Mouse (Mus musculus) gastrocnemius, adult 2 months (tissue): ENCODE results near the gene Slc8a1. TPM values are rescaled to one million over a fixed set of nuclear protein-coding genes. Genes with fewer than 3 reads are reported as not detected.

Source experiments
- DNase-seq: peaks from one replicate; pipeline ENCODE4 v3.0.0; 2022
- H3K27ac ChIP-seq: fragments of 200-600 bp; 2 replicates; pipeline ENCODE4 v1.8.1; 2022; ENCODE audit warnings: mild to moderate bottlenecking
- H3K4me3 ChIP-seq: fragments of 200-600 bp; 2 replicates; pipeline ENCODE4 v1.8.1; 2022; ENCODE audit warnings: mild to moderate bottlenecking, moderate library complexity
- CTCF ChIP-seq: fragments of 200-600 bp; IDR thresholded peaks from 2 replicates; pipeline ENCODE4 v1.8.1; 2022; ENCODE audit warnings: antibody characterized with exemption, mild to moderate bottlenecking, moderate library complexity
- intact Hi-C: fragments of 180-260 bp; cut with DNase I; formaldehyde crosslinking; loops from one replicate; pipeline ENCODE4 v1.15.1; 2025
- total RNA-seq, 2 experiments: library from RNA; stranded (reverse); gene quantifications; 2 replicates each; pipeline ENCODE4 v1.2.3; 2021

Slc8a1 gene
- total RNA-seq, 2 experiments from 2014 or later = 15.9 to 19.9 TPM

GRCm38 (mm10) chr17:81589791-81590190 lies 148.4 kb downstream of the Slc8a1 start:
- intact Hi-C loops = no loop called here
- Histone ChIP-seq H3K27ac (no peak overlapping the region), H3K4me3 (no peak overlapping the region)
- no peak for TF ChIP-seq CTCF
- DNase-seq = no peak

- no peak for TF ChIP-seq CTCF
- no peak overlapping the region for H3K27ac ChIP-seq
- H3K4me3 ChIP-seq = no peak overlapping the region
- no peak for DNase-seq
- intact Hi-C loops = no loop called here
Observed at GRCm38 (mm10) chr17:81586759-81587158, 151.4 kb downstream of the Slc8a1 start.

GRCm38 (mm10) chr17:81579728-81580425 lies 158.3 kb downstream of the Slc8a1 start:
- no peak for TF ChIP-seq CTCF
- intact Hi-C loops = no loop called here
- DNase-seq = peak; percentile 37
- Histone ChIP-seq H3K27ac (peak overlapping the region; percentile 67), H3K4me3 (0 out of 2 replicates have a peak overlapping the region, but pooled peaks have one; percentile 9)

GRCm38 (mm10) chr17:81576893-81577292 lies 161.3 kb downstream of the Slc8a1 start:
- no peak for DNase-seq
- intact Hi-C loops = no loop called here
- no peak overlapping the region for H3K27ac ChIP-seq
- TF ChIP-seq CTCF = no peak
- H3K4me3 ChIP-seq = no peak overlapping the region

- TF ChIP-seq CTCF = no peak
- no peak for DNase-seq
- intact Hi-C loops = no loop called here
- H3K27ac ChIP-seq = no peak overlapping the region
- no peak overlapping the region for H3K4me3 ChIP-seq
Observed at GRCm38 (mm10) chr17:81565634-81566372, 172.4 kb downstream of the Slc8a1 start.

- TF ChIP-seq CTCF = no peak
- Histone ChIP-seq H3K4me3 (no peak overlapping the region), H3K27ac (no peak overlapping the region)
- DNase-seq = no peak
- intact Hi-C loops = no loop called here
Observed at GRCm38 (mm10) chr17:81554052-81554734, 184.0 kb downstream of the Slc8a1 start.

- H3K27ac ChIP-seq = no peak overlapping the region
- DNase-seq = no peak
- no peak for TF ChIP-seq CTCF
- intact Hi-C loops = no loop called here
- no peak overlapping the region for H3K4me3 ChIP-seq
Observed at GRCm38 (mm10) chr17:81551856-81552635, 186.1 kb downstream of the Slc8a1 start.

GRCm38 (mm10) chr17:81550864-81551263 lies 187.3 kb downstream of the Slc8a1 start:
- DNase-seq = no peak
- H3K27ac ChIP-seq = no peak overlapping the region
- no peak for TF ChIP-seq CTCF
- intact Hi-C loops = no loop called here
- H3K4me3 ChIP-seq = no peak overlapping the region

GRCm38 (mm10) chr17:81548016-81548415 lies 190.2 kb downstream of the Slc8a1 start:
- intact Hi-C loops = no loop called here

GRCm38 (mm10) chr17:81546525-81546924 lies 191.7 kb downstream of the Slc8a1 start:
- no peak for DNase-seq
- H3K4me3 ChIP-seq = no peak overlapping the region
- no peak for TF ChIP-seq CTCF
- no peak overlapping the region for H3K27ac ChIP-seq
- intact Hi-C loops = no loop called here

More at GRCm38 (mm10) chr17:81548016-81548415, 190.2 kb downstream of the Slc8a1 start:
- DNase-seq = no peak
- TF ChIP-seq CTCF = no peak
- Histone ChIP-seq H3K27ac (no peak overlapping the region), H3K4me3 (no peak overlapping the region)

GRCm38 (mm10) chr17:81546012-81546411 lies 192.2 kb downstream of the Slc8a1 start:
- intact Hi-C loops = no loop called here
- H3K4me3 ChIP-seq = no peak overlapping the region
- DNase-seq = no peak
- no peak overlapping the region for H3K27ac ChIP-seq
- TF ChIP-seq CTCF = no peak

GRCm38 (mm10) chr17:81544926-81545325 lies 193.3 kb downstream of the Slc8a1 start:
- no peak for TF ChIP-seq CTCF
- Histone ChIP-seq H3K4me3 (no peak overlapping the region), H3K27ac (no peak overlapping the region)
- intact Hi-C loops = no loop called here
- no peak for DNase-seq
